Mouse (Mus musculus): ENCODE measurements around the gene Gm20388.
A peak's percentile ranks its signal among the peaks of the same experiment; 100 is the strongest.

- TF ChIP-seq ZC3H11A (IDR thresholded peaks at IDR 0.05; ENCODE audit: borderline replicate concordance, low read depth, low read length) = no peak
- TF ChIP-seq MAFK (IDR thresholded peaks at IDR 0.05; ENCODE audit: insufficient read depth, low read depth, low read length) = no peak
- TF ChIP-seq CHD2 (IDR thresholded peaks at IDR 0.05; ENCODE audit: low read depth, low read length) = no peak
- no peak for TF ChIP-seq ZNF384 (IDR thresholded peaks at IDR 0.05; ENCODE audit: low read depth, low read length)
- TF ChIP-seq HCFC1 (IDR thresholded peaks at IDR 0.05; ENCODE audit: borderline replicate concordance, insufficient read depth, low read length) = peak; percentile 39; the same call in 1 of the 2 replicates
Observed at GRCm38 (mm10) chr8:122576648-122577022, 2666.0 kb downstream of the Gm20388 start, which contains the start of gene Aprt.
